Mouse (Mus musculus): ENCODE data around the gene Ccdc57.

- TF ChIP-seq POLR2A (IDR thresholded peaks at IDR 0.05; ENCODE audit: low read depth, low read length) (peak; percentile 67), CTCF (conservative IDR thresholded peaks at IDR 0.05; ENCODE audit: insufficient read depth, insufficient read length, low read depth, low read length) (no peak)
Measured at GRCm38 (mm10) chr11:120795756-120796613, 136.7 kb downstream of the Ccdc57 start, which contains the start of gene Dus1l.

Data from kidney, adult 2 months (tissue).